Mouse (Mus musculus): ENCODE measurements around the gene Dph3. TPM values are rescaled to one million over a fixed set of nuclear protein-coding genes. Genes with fewer than 3 reads are reported as not detected.

Dph3 gene
- 45.1 and 50.9 TPM in 2 replicates for polyA plus RNA-seq (2012; rRNA removed)

GRCm38 (mm10) chr14:32085486-32086201, at the start of gene Dph3:
Gene Dph3, minus strand, starts transcription at chr14:32085729.

GRCm38 (mm10) chr14:32084761-32085485, 606 bp downstream of the Dph3 start, which contains the start of gene Oxnad1:
Gene Oxnad1, plus strand, starts transcription at chr14:32085374.

Other genes starting within 250 kb of the Dph3 start
- gene Galnt15, start 56.7 kb downstream of the Dph3 start, polyA plus RNA-seq (2012; rRNA removed) = 0.90 and 0.91 TPM in 2 replicates
- gene Oxnad1, start 355 bp downstream of the Dph3 start, polyA plus RNA-seq (2012; rRNA removed) = 22.1 and 23.4 TPM in 2 replicates
- not detected in 2 replicates for gene Msmb, start 56.3 kb upstream of the Dph3 start, polyA plus RNA-seq (2012; rRNA removed)
- 63.1 and 69.4 TPM in 2 replicates for gene Ncoa4, start 74.1 kb upstream of the Dph3 start, polyA plus RNA-seq (2012; rRNA removed)
- 141 and 160 TPM in 2 replicates for gene Timm23, start 116.2 kb upstream of the Dph3 start, polyA plus RNA-seq (2012; rRNA removed)
- 16.7 and 16.8 TPM in 2 replicates for gene Parg, start 116.2 kb upstream of the Dph3 start, polyA plus RNA-seq (2012; rRNA removed)
- gene Ogdhl, start 236.3 kb upstream of the Dph3 start, polyA plus RNA-seq (2012; rRNA removed) = 25.0 and 26.9 TPM in 2 replicates